In the genomic region with DNA sequence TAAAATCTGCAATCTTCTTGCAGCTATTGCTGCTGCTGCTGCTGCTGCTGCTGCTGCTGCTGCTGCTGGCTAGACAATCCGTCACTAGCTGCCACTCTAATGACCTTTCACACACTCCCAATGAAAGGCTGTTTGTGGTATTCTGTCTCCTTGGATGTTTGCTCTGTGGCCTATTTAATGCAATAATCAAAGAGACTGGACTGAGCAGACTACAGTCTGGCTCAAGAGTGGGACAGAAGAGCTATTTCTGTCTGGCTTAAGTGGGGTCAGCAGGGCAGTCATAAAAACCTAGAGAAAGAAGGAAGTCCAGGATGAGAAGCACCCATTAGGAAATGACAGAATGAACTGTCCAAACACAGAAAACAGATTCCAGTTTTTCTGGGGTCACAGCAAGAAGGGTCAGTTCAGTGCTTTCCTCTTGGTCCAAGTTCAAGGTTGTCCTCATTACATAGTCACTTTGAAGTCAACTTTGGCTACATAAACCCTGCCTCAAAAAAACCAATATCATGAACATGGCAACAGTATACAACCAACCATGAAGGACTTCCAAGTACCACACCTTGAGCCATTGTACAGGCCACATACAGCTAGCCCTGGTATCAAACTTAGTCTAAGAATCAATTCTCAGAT, we compare ENCODE assay signal across 11 mouse cellular contexts.
DNase-seq lines count a peak whose midpoint lies in the region; ATAC-seq and TF ChIP-seq lines count a peak whose summit lies in the region.
"Had no signal": no experiment of that assay in that cellular context is flagged by ENCODE, and none has a peak within 500 bp of the region (broad histone marks: within the 10 kb centered on the region; RNA-seq: fewer than 3 reads in every experiment).

No protein-coding gene starts in this region.

- H3K36me3 ChIP-seq in stomach, embryonic 14.5 days (ENCODE audit: control insufficient read depth, insufficient read depth, low read length): no peaks in the 10 kb centered on the region
- H3K36me3 ChIP-seq in stomach, postnatal 0 days (ENCODE audit: control insufficient read depth, insufficient read depth, low read length): no peaks in the 10 kb centered on the region
- H3K36me3 ChIP-seq in thymus, adult 2 months (ENCODE audit: control insufficient read depth, insufficient read depth, low read length): no peaks in the 10 kb centered on the region
- H3K36me3 ChIP-seq: limb, embryonic 15.5 days; neural tube, embryonic 13.5 days had no signal

- H3K27ac ChIP-seq in stomach, embryonic 14.5 days (ENCODE audit: low read length): no peak overlapping the region
- H3K27ac ChIP-seq in stomach, postnatal 0 days (replicated peaks): no peak overlapping the region
- no peak overlapping the region for H3K27ac ChIP-seq in thymus, adult 2 months (ENCODE audit: control insufficient read depth, insufficient read depth, low read length)
- H3K27ac ChIP-seq: gastrocnemius, adult 2 months; limb, embryonic 15.5 days had no signal

- no peak overlapping the region for H3K9ac ChIP-seq in stomach, embryonic 14.5 days (replicated peaks; ENCODE audit: low read depth, low read length)
- no peak overlapping the region for H3K9ac ChIP-seq in stomach, postnatal 0 days (ENCODE audit: low read length)
- H3K9ac ChIP-seq: limb, embryonic 15.5 days; neural tube, embryonic 13.5 days had no signal

- TF ChIP-seq CTCF in stomach, postnatal 0 days (IDR thresholded peaks at IDR 0.05; ENCODE audit: low read depth): no peak
- no peak for TF ChIP-seq CTCF in thymus, adult 2 months (IDR thresholded peaks at IDR 0.05; ENCODE audit: borderline replicate concordance, control insufficient read depth, extremely low read depth, insufficient read depth, low read length, poor library complexity)

- H3K4me1 ChIP-seq in stomach, embryonic 14.5 days (ENCODE audit: control insufficient read depth, insufficient read depth, low read length): no peaks in the 10 kb centered on the region
- no peaks in the 10 kb centered on the region for H3K4me1 ChIP-seq in stomach, postnatal 0 days (replicated peaks; ENCODE audit: control insufficient read depth, insufficient read depth)
- no peaks in the 10 kb centered on the region for H3K4me1 ChIP-seq in thymus, adult 2 months (replicated peaks; ENCODE audit: control insufficient read depth, insufficient read depth, low read length)
- H3K4me1 ChIP-seq: limb, embryonic 15.5 days had no signal

- H3K9me3 ChIP-seq in stomach, embryonic 14.5 days (ENCODE audit: control insufficient read depth, low read depth, low read length): no peaks in the 10 kb centered on the region
- H3K9me3 ChIP-seq in stomach, postnatal 0 days (ENCODE audit: control insufficient read depth, low read length): no peaks in the 10 kb centered on the region
- H3K9me3 ChIP-seq: limb, embryonic 15.5 days; neural tube, embryonic 13.5 days had no signal

- H3K4me2 ChIP-seq in stomach, embryonic 14.5 days (replicated peaks; ENCODE audit: low read depth, low read length): no peak overlapping the region
- no peak overlapping the region for H3K4me2 ChIP-seq in stomach, postnatal 0 days (replicated peaks; ENCODE audit: low read depth)
- H3K4me2 ChIP-seq: limb, embryonic 15.5 days; neural tube, embryonic 13.5 days had no signal

- 17% methylated on average over 1 of the region's 1 CpGs for WGBS in stomach, embryonic 14.5 days
- WGBS in stomach, postnatal 0 days: 4% methylated on average over 1 of the region's 1 CpGs
- WGBS in thymus, adult 2 months: 83% methylated on average over 1 of the region's 1 CpGs

- ATAC-seq in stomach, embryonic 14.5 days (ENCODE audit: insufficient number of reproducible peaks, insufficient read depth, low FRiP score, low read depth): 0 out of 2 replicates have a peak, but pooled peaks have one; percentile 33
- no peak; the same call in 1 of the 2 replicates for ATAC-seq in stomach, postnatal 0 days (ENCODE audit: low FRiP score, low TSS enrichment)

- H3K27me3 ChIP-seq in stomach, embryonic 14.5 days (ENCODE audit: control insufficient read depth, insufficient read depth, low read length): no peaks in the 10 kb centered on the region
- H3K27me3 ChIP-seq in stomach, postnatal 0 days (ENCODE audit: control insufficient read depth, insufficient read depth, low read length): no peaks in the 10 kb centered on the region
- H3K27me3 ChIP-seq in thymus, adult 2 months (ENCODE audit: control insufficient read depth, insufficient read depth, low read length): no peaks in the 10 kb centered on the region
- H3K27me3 ChIP-seq: limb, embryonic 15.5 days; neural tube, embryonic 13.5 days had no signal

- TF ChIP-seq POLR2A in thymus, adult 2 months (IDR thresholded peaks at IDR 0.05; ENCODE audit: control insufficient read depth, extremely low read depth, insufficient read depth, low read length, poor library complexity): no peak

- no peak overlapping the region for H3K4me3 ChIP-seq in stomach, embryonic 14.5 days (ENCODE audit: low read depth, low read length)
- no peak overlapping the region for H3K4me3 ChIP-seq in stomach, postnatal 0 days (ENCODE audit: low read depth, low read length)
- no peak overlapping the region for H3K4me3 ChIP-seq in thymus, adult 2 months (ENCODE audit: control insufficient read depth, insufficient read depth, low read length)
- H3K4me3 ChIP-seq: gastrocnemius, adult 2 months; limb, embryonic 15.5 days; neural tube, embryonic 13.5 days had no signal

- DNase-seq in adrenal gland, postnatal 10 days: peak; percentile 23
- no peak for DNase-seq in adrenal gland, adult (ENCODE audit: inconsistent age in 2 of 2, low spot score in 1 of 2)
- no peak for DNase-seq in stomach, postnatal 0 days (ENCODE audit: low spot score)
- DNase-seq in lung, postnatal 10 days: peak; percentile 17
- no peak for DNase-seq in frontal cortex, postnatal 36 days (ENCODE audit: low spot score in 2 of 2)
- DNase-seq in thymus, adult 2 months: no peak
- no peak for DNase-seq in thymus, postnatal 36 days
- DNase-seq: gastrocnemius, adult 2 months had no signal

- TF ChIP-seq EP300 in stomach, postnatal 0 days (optimal IDR thresholded peaks at IDR 0.05): no peak

Comparison
In these comparisons a context has a peak if more than half of its experiments do, and no peak if none do; other contexts are left out.
1. DNase-seq: peak in adrenal gland, postnatal 10 days (single experiment) and lung, postnatal 10 days (single experiment); none in adrenal gland, adult (0 of 2), stomach, postnatal 0 days (single experiment), frontal cortex, postnatal 36 days (0 of 2), thymus, adult 2 months (single experiment) and thymus, postnatal 36 days (0 of 2).